Mouse (Mus musculus) induced T-regulatory cell, adult 2 months (primary cell): Measurements from ENCODE around the gene Usp54.

Experiments used
- DNase-seq: peaks from one replicate; pipeline ENCODE4 v3.0.0-alpha.2; 2012; ENCODE audit warnings: low read depth

Gene Usp54

GRCm38 (mm10) chr14:20640644-20641437 lies at the start of gene Usp54:
Gene Usp54 (minus strand): TSS chr14:20641063.
- DNase-seq, result peak; percentile 100

GRCm38 (mm10) chr14:20689009-20689408 lies 48.1 kb upstream of the Usp54 start:
- no peak for DNase-seq

GRCm38 (mm10) chr14:20686576-20686975 lies 45.7 kb upstream of the Usp54 start:
- no peak for DNase-seq

- peak; percentile 87 for DNase-seq
Measured at GRCm38 (mm10) chr14:20682498-20682897, 41.6 kb upstream of the Usp54 start.

GRCm38 (mm10) chr14:20681742-20682141 lies 40.9 kb upstream of the Usp54 start:
- no peak for DNase-seq

- DNase-seq, result no peak
Measured at GRCm38 (mm10) chr14:20677906-20678305, 37.0 kb upstream of the Usp54 start.

GRCm38 (mm10) chr14:20674064-20674833 lies 33.4 kb upstream of the Usp54 start, which contains the start of gene Sec24c:
Gene Sec24c (plus strand): TSS chr14:20674308.
- DNase-seq, result peak; percentile 100

- no peak for DNase-seq
Measured at GRCm38 (mm10) chr14:20673735-20674063, 32.8 kb upstream of the Usp54 start.

- peak; percentile 80 for DNase-seq
Measured at GRCm38 (mm10) chr14:20672990-20673389, 32.1 kb upstream of the Usp54 start.

- no peak for DNase-seq
Measured at GRCm38 (mm10) chr14:20668154-20668810, 27.4 kb upstream of the Usp54 start, which contains the start of gene Synpo2l. Gene Synpo2l (minus strand): TSS chr14:20668354.

GRCm38 (mm10) chr14:20667469-20667868 lies 26.6 kb upstream of the Usp54 start:
- no peak for DNase-seq

GRCm38 (mm10) chr14:20664436-20664835 lies 23.6 kb upstream of the Usp54 start:
- no peak for DNase-seq

GRCm38 (mm10) chr14:20663601-20664000 lies 22.7 kb upstream of the Usp54 start:
- no peak for DNase-seq

- no peak for DNase-seq
Measured at GRCm38 (mm10) chr14:20662740-20663139, 21.9 kb upstream of the Usp54 start.

- no peak for DNase-seq
Measured at GRCm38 (mm10) chr14:20661661-20662331, 20.9 kb upstream of the Usp54 start.

- peak; percentile 99 for DNase-seq
Measured at GRCm38 (mm10) chr14:20660827-20661660, 20.2 kb upstream of the Usp54 start.

- no peak for DNase-seq
Measured at GRCm38 (mm10) chr14:20659687-20660086, 18.8 kb upstream of the Usp54 start.

- DNase-seq, result no peak
Measured at GRCm38 (mm10) chr14:20658902-20659301, 18.0 kb upstream of the Usp54 start.

- DNase-seq, result peak; percentile 71
Measured at GRCm38 (mm10) chr14:20658326-20658725, 17.5 kb upstream of the Usp54 start.

GRCm38 (mm10) chr14:20656361-20656760 lies 15.5 kb upstream of the Usp54 start, which contains the start of gene Myoz1:
Gene Myoz1 (minus strand): TSS chr14:20656540.
- DNase-seq, result no peak

GRCm38 (mm10) chr14:20655731-20656130 lies 14.9 kb upstream of the Usp54 start:
- no peak for DNase-seq
